Mouse (Mus musculus) urinary bladder, postnatal 14 days (tissue): ENCODE results near the gene Gm5591.
"Not testable (repeated sequence)": the region's sequence is repeated elsewhere in the genome, so short reads cannot be mapped to it uniquely, and the experiment has no call there.

Experiments
- DNase-seq: peaks from one replicate; pipeline ENCODE4 v3.0.0; 2021; ENCODE audit warnings: low spot score

Gene Gm5591

DNA sequence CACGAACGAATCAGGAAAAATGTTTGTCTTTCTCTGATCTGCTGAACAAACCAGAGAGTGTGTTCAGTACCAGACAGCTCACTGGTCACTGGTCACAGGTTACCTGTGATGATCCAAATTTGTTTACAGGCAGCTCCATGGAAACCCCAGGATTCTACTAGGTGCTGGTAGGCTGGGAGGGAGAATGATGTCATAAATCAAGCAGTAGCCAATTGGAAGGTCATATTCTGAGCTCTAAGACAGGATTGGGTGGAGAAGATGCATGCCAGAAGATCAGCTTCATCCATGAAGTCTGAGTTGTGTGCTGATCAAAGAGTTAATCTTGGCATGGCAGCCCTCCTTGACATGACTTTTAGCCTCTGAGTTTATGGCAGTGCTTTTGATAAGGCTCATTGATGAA, at the start of gene Gm5591:
Gene Gm5591, minus strand, starts transcription at position 101 of the 400 bp plus-strand sequence.
- not testable (repeated sequence) for DNase-seq

- DNase-seq, result not testable (repeated sequence)
These were observed 39.5 kb downstream of the Gm5591 start for GRCm38 (mm10) chr7:38488468-38488867.
